Mouse (Mus musculus): ENCODE data around the gene Gm49380.

GRCm38 (mm10) chr9:44134851-44135730 lies 21.8 kb upstream of the Gm49380 start:
- TF ChIP-seq EP300 (IDR thresholded peaks at IDR 0.05; ENCODE audit: low read depth in 1 of 2, low read length in 2 of 2) (no peak), RAD21 (IDR thresholded peaks at IDR 0.05; ENCODE audit: low read depth, low read length) (no peak), CTCF (IDR thresholded peaks at IDR 0.05 in 2 of 3, conservative IDR thresholded peaks at IDR 0.05 in 1 of 3; ENCODE audit: control insufficient read depth in 1 of 3, insufficient read depth in 1 of 3, low read depth in 2 of 3, low read length in 3 of 3, poor library complexity in 1 of 3, severe bottlenecking in 1 of 3) (no peak), ZMIZ1 (IDR thresholded peaks at IDR 0.05; ENCODE audit: low read depth, low read length) (no peak), ZC3H11A (IDR thresholded peaks at IDR 0.05; ENCODE audit: low read depth, low read length) (no peak), MAX (IDR thresholded peaks at IDR 0.05; ENCODE audit: low read length) (no peak), GABPA (IDR thresholded peaks at IDR 0.05; ENCODE audit: low read depth, low read length) (no peak), HCFC1 (IDR thresholded peaks at IDR 0.05; ENCODE audit: low read depth, low read length) (no peak), ELF1 (IDR thresholded peaks at IDR 0.05; ENCODE audit: low read depth, low read length) (no peak), USF2 (IDR thresholded peaks at IDR 0.05; ENCODE audit: borderline replicate concordance in 1 of 2, insufficient read depth in 1 of 2, low read depth in 1 of 2, low read length in 2 of 2) (no peak), ZKSCAN1 (IDR thresholded peaks at IDR 0.05; ENCODE audit: low read depth, low read length) (no peak), TBP (IDR thresholded peaks at IDR 0.05; ENCODE audit: low read depth, low read length) (no peak), RCOR1 (IDR thresholded peaks at IDR 0.05; ENCODE audit: low read depth, low read length) (no peak), ZNF384 (IDR thresholded peaks at IDR 0.05; ENCODE audit: low read depth, low read length) (no peak)
